Mouse (Mus musculus): ENCODE results near the gene Rbm14. TPM values are rescaled to one million over a fixed set of nuclear protein-coding genes. Genes with fewer than 3 reads are reported as not detected.

Rbm14 gene
- polyA plus RNA-seq, 1 experiment from 2014 or later, result 41.5 TPM

DNA sequence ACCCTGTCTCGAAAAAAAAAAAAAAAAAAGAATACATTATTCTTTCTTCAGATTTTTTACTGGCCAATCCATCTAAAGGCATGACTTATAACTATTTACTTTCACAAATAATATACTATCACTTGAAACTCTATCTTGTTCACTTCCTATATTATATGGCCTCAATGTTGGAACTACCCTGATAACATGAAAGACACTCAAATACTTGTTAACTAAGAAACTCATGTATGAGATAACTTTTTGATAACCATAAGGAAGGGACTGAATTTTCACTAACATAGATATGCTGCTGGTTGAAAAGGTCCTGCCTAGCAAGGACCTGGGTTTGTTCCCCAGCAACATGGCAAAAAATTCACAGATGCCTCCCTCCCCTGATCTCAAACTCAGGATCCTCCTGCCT is 15.5 kb downstream of the Rbm14 start:
- WGBS, result 88% methylated on average over 1 of the region's 1 CpGs
- peaks cover 53% of the 10 kb centered on the region for H3K36me3 ChIP-seq (ENCODE audit: control insufficient read depth, insufficient read depth, low read length)
- ATAC-seq (ENCODE audit: insufficient number of reproducible peaks, insufficient read depth, low FRiP score, low read depth), result no peak
- no peak overlapping the region for H3K9ac ChIP-seq (ENCODE audit: low read length)
- H3K27me3 ChIP-seq (ENCODE audit: control insufficient read depth, insufficient read depth, low read length), result no peaks in the 10 kb centered on the region
- H3K9me3 ChIP-seq (ENCODE audit: control insufficient read depth, low read length), result no peaks in the 10 kb centered on the region
- peaks cover 4 to 22% of the 10 kb centered on the region in 2 experiments for H3K4me1 ChIP-seq (ENCODE audit: control insufficient read depth in 2 of 2, insufficient read depth in 2 of 2, low read length in 2 of 2)
- H3K4me3 ChIP-seq (ENCODE audit: control insufficient read depth in 1 of 2, insufficient read depth in 1 of 2, low read depth in 1 of 2, low read length in 2 of 2), result no peak overlapping the region
- H3K4me2 ChIP-seq (ENCODE audit: low read length), result no peak overlapping the region
- no peak overlapping the region for H3K27ac ChIP-seq (replicated peaks in 1 of 2; ENCODE audit: control insufficient read depth in 1 of 2, insufficient read depth in 1 of 2, low read depth in 2 of 2, low read length in 2 of 2)

DNA sequence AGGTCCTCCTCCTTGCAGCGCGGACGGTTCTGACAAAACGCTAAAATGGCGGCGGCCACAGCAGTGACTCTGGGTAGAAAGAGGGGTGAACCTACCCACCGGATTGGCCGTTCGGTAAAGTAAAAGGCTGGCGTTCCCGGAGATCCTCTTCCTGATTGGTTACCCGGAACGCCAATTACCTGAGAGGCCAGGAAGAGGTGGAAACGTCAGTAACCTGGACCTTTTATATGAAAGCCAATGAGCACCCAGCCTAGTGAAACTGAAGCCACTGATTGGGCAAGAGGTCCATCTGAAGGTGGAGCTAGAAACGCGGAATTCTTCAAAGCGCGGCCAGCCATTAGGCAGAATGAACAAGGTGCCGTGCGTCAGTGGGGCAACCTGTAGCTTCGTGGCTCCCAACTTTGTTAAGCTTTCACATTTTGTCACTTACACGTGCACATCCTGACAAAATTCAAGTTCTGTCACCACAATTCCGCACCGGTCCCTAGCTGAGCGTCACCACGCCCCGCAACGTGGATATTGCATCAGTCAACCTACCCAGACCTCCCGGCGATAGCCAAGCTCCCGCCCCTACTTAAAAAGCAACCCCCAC is 17.5 kb downstream of the Rbm14 start, which contains the start of gene Rbm4:
Rbm4 (minus strand) TSS at position 71 of the 592 bp plus-strand sequence.
- no peaks in the 10 kb centered on the region for H3K27me3 ChIP-seq (ENCODE audit: control insufficient read depth, insufficient read depth, low read length)
- H3K27ac ChIP-seq (replicated peaks in 1 of 2; ENCODE audit: control insufficient read depth in 1 of 2, insufficient read depth in 1 of 2, low read depth in 2 of 2, low read length in 2 of 2), result peak within 1 kb of the TSS; percentile 83 to 85
- WGBS, result under 1% methylated on average over 31 of the region's 31 CpGs
- H3K4me1 ChIP-seq (ENCODE audit: control insufficient read depth in 2 of 2, insufficient read depth in 2 of 2, low read length in 2 of 2), result peaks cover 6 to 35% of the 10 kb centered on the region in 2 experiments
- H3K9ac ChIP-seq (ENCODE audit: low read length), result peak within 1 kb of the TSS; percentile 85
- peak; percentile 95 for ATAC-seq (ENCODE audit: insufficient number of reproducible peaks, insufficient read depth, low FRiP score, low read depth)
- peak within 1 kb of the TSS; percentile 88 for H3K4me2 ChIP-seq (ENCODE audit: low read length)
- peaks cover 51% of the 10 kb centered on the region for H3K36me3 ChIP-seq (ENCODE audit: control insufficient read depth, insufficient read depth, low read length)
- peak within 1 kb of the TSS; percentile 71 to 86 for H3K4me3 ChIP-seq (ENCODE audit: control insufficient read depth in 1 of 2, insufficient read depth in 1 of 2, low read depth in 1 of 2, low read length in 2 of 2)
- H3K9me3 ChIP-seq (ENCODE audit: control insufficient read depth, low read length), result no peaks in the 10 kb centered on the region

DNA sequence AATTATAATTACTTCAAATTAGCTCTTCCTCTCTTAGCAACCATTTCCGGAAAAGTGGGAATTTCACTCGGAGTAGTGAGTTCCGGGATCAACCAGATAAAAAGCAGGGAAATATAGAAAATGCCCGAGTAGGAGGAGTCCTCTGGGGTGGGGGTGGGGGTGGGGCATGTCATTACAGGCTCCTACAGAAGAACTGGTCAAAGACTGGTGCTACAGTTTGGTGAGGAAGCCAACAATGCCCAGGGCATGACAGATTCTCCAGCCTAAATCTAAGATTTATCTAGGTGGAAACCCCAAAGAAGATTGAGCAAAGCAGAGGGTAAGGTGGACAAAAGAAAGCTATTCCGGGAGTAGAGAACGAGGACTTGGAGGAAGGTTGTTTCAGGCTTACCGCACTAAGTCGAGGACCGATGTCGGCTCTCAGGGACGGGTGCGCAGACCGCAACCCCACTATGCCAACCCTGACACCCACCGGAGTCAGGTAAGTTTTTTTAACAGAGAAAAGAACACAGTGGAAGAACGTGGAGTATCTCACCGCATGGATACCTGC is 18.1 kb downstream of the Rbm14 start:
- Histone ChIP-seq H3K4me3 (ENCODE audit: control insufficient read depth in 1 of 2, insufficient read depth in 1 of 2, low read depth in 1 of 2, low read length in 2 of 2) (peak overlapping the region; percentile 71 to 86), H3K27me3 (ENCODE audit: control insufficient read depth, insufficient read depth, low read length) (no peaks in the 10 kb centered on the region), H3K9me3 (ENCODE audit: control insufficient read depth, low read length) (no peaks in the 10 kb centered on the region), H3K4me2 (ENCODE audit: low read length) (peak overlapping the region; percentile 65), H3K36me3 (ENCODE audit: control insufficient read depth, insufficient read depth, low read length) (peaks cover 51% of the 10 kb centered on the region), H3K4me1 (ENCODE audit: control insufficient read depth in 2 of 2, insufficient read depth in 2 of 2, low read length in 2 of 2) (peaks cover 6 to 35% of the 10 kb centered on the region in 2 experiments), H3K27ac (replicated peaks in 1 of 2; ENCODE audit: control insufficient read depth in 1 of 2, insufficient read depth in 1 of 2, low read depth in 2 of 2, low read length in 2 of 2) (peak overlapping the region; percentile 83 to 85), H3K9ac (ENCODE audit: low read length) (peak overlapping the region; percentile 85)
- under 1% methylated on average over 16 of the region's 16 CpGs for WGBS
- ATAC-seq (ENCODE audit: insufficient number of reproducible peaks, insufficient read depth, low FRiP score, low read depth), result no peak

DNA sequence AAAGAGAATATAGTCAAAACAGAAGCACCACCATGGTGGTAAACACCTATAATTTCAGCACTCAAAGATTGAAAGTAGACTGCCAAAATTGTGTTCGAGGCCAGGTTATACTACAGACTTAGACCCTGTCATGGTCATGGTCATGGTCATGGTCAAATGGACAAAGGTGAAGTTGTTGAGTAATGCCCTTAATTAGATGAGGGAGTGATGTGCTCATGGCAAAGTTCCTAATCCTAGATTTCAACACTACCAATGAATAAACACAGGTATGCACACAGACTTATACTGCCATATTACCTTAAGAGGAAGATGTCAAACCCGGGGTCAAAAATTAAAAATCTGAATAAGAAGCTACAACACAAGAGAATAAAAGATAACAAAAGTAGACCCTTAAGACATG is 25.1 kb downstream of the Rbm14 start:
- 96% methylated on average over 2 of the region's 2 CpGs for WGBS
- Histone ChIP-seq H3K4me3 (ENCODE audit: control insufficient read depth in 1 of 2, insufficient read depth in 1 of 2, low read depth in 1 of 2, low read length in 2 of 2) (no peak overlapping the region), H3K9me3 (ENCODE audit: control insufficient read depth, low read length) (no peaks in the 10 kb centered on the region), H3K27me3 (ENCODE audit: control insufficient read depth, insufficient read depth, low read length) (no peaks in the 10 kb centered on the region), H3K4me1 (ENCODE audit: control insufficient read depth in 2 of 2, insufficient read depth in 2 of 2, low read length in 2 of 2) (peaks cover 7 to 39% of the 10 kb centered on the region in 2 experiments), H3K9ac (ENCODE audit: low read length) (no peak overlapping the region), H3K36me3 (ENCODE audit: control insufficient read depth, insufficient read depth, low read length) (peaks cover 94% of the 10 kb centered on the region), H3K27ac (replicated peaks in 1 of 2; ENCODE audit: control insufficient read depth in 1 of 2, insufficient read depth in 1 of 2, low read depth in 2 of 2, low read length in 2 of 2) (no peak overlapping the region), H3K4me2 (ENCODE audit: low read length) (no peak overlapping the region)
- ATAC-seq (ENCODE audit: insufficient number of reproducible peaks, insufficient read depth, low FRiP score, low read depth), result no peak

GRCm38 (mm10) chr19:4785206-4785605 is 26.2 kb downstream of the Rbm14 start:
- Histone ChIP-seq H3K4me1 (ENCODE audit: control insufficient read depth in 2 of 2, insufficient read depth in 2 of 2, low read length in 2 of 2) (peaks cover 6 to 33% of the 10 kb centered on the region in 2 experiments), H3K4me3 (ENCODE audit: control insufficient read depth in 1 of 2, insufficient read depth in 1 of 2, low read depth in 1 of 2, low read length in 2 of 2) (no peak overlapping the region), H3K9me3 (ENCODE audit: control insufficient read depth, low read length) (no peaks in the 10 kb centered on the region), H3K4me2 (ENCODE audit: low read length) (no peak overlapping the region), H3K36me3 (ENCODE audit: control insufficient read depth, insufficient read depth, low read length) (peaks cover 94% of the 10 kb centered on the region), H3K27ac (replicated peaks in 1 of 2; ENCODE audit: control insufficient read depth in 1 of 2, insufficient read depth in 1 of 2, low read depth in 2 of 2, low read length in 2 of 2) (peak overlapping the region in 1 of 2 experiments; percentile 46; a peak in 2 of 4 replicates), H3K27me3 (ENCODE audit: control insufficient read depth, insufficient read depth, low read length) (no peaks in the 10 kb centered on the region), H3K9ac (ENCODE audit: low read length) (no peak overlapping the region)
- 80% methylated on average over 7 of the region's 7 CpGs for WGBS
- no peak for ATAC-seq (ENCODE audit: insufficient number of reproducible peaks, insufficient read depth, low FRiP score, low read depth)

- Histone ChIP-seq H3K27ac (replicated peaks in 1 of 2; ENCODE audit: control insufficient read depth in 1 of 2, insufficient read depth in 1 of 2, low read depth in 2 of 2, low read length in 2 of 2) (no peak overlapping the region), H3K9me3 (ENCODE audit: control insufficient read depth, low read length) (no peaks in the 10 kb centered on the region), H3K4me3 (ENCODE audit: control insufficient read depth in 1 of 2, insufficient read depth in 1 of 2, low read depth in 1 of 2, low read length in 2 of 2) (no peak overlapping the region), H3K9ac (ENCODE audit: low read length) (no peak overlapping the region), H3K27me3 (ENCODE audit: control insufficient read depth, insufficient read depth, low read length) (no peaks in the 10 kb centered on the region), H3K36me3 (ENCODE audit: control insufficient read depth, insufficient read depth, low read length) (peaks cover 95% of the 10 kb centered on the region), H3K4me2 (ENCODE audit: low read length) (no peak overlapping the region), H3K4me1 (ENCODE audit: control insufficient read depth in 2 of 2, insufficient read depth in 2 of 2, low read length in 2 of 2) (peaks cover 4 to 26% of the 10 kb centered on the region in 2 experiments; a peak in 3 of 4 replicates)
- 75% methylated on average over 2 of the region's 2 CpGs for WGBS
- ATAC-seq (ENCODE audit: insufficient number of reproducible peaks, insufficient read depth, low FRiP score, low read depth), result no peak
These were observed 28.5 kb downstream of the Rbm14 start for GRCm38 (mm10) chr19:4782891-4783290.

- H3K27ac ChIP-seq (replicated peaks in 1 of 2; ENCODE audit: control insufficient read depth in 1 of 2, insufficient read depth in 1 of 2, low read depth in 2 of 2, low read length in 2 of 2), result no peak overlapping the region
- no peak overlapping the region for H3K4me2 ChIP-seq (ENCODE audit: low read length)
- H3K4me3 ChIP-seq (ENCODE audit: control insufficient read depth in 1 of 2, insufficient read depth in 1 of 2, low read depth in 1 of 2, low read length in 2 of 2), result no peak overlapping the region
- ATAC-seq (ENCODE audit: insufficient number of reproducible peaks, insufficient read depth, low FRiP score, low read depth), result no peak
- H3K4me1 ChIP-seq (ENCODE audit: control insufficient read depth in 2 of 2, insufficient read depth in 2 of 2, low read length in 2 of 2), result no peaks in the 10 kb centered on the region
- H3K36me3 ChIP-seq (ENCODE audit: control insufficient read depth, insufficient read depth, low read length), result peaks cover 97% of the 10 kb centered on the region
- H3K27me3 ChIP-seq (ENCODE audit: control insufficient read depth, insufficient read depth, low read length), result no peaks in the 10 kb centered on the region
- WGBS, result 86% methylated on average over 3 of the region's 3 CpGs
- no peaks in the 10 kb centered on the region for H3K9me3 ChIP-seq (ENCODE audit: control insufficient read depth, low read length)
- H3K9ac ChIP-seq (ENCODE audit: low read length), result no peak overlapping the region
These were observed 38.6 kb downstream of the Rbm14 start for GRCm38 (mm10) chr19:4772785-4773184.
